Mouse (Mus musculus) neural tube, embryonic 11.5 days (tissue): ENCODE measurements around the gene Stag2. TPM values are rescaled to one million over a fixed set of nuclear protein-coding genes. Genes with fewer than 3 reads are reported as not detected.

ENCODE experiments used
- ATAC-seq: fragments of 200-750 bp; cut with Nextera tagmentation; 2 replicates; pipeline ENCODE4 v1.8.0; 2017; ENCODE audit warnings: moderate number of reproducible peaks, mild to moderate bottlenecking, moderate TSS enrichment, moderate library complexity; ENCODE audit not compliant: insufficient read depth, low FRiP score, low TSS enrichment
- DNase-seq: peaks from one replicate; pipeline ENCODE4 v3.0.0-alpha.2; 2015; ENCODE audit warnings: low spot score
- H3K27ac ChIP-seq: fragments of 300-500 bp; sonication (generic); 2 replicates; pipeline ENCODE4 v1.5.1; 2014; ENCODE audit warnings: low read depth, mild to moderate bottlenecking, low read length
- H3K27me3 ChIP-seq: fragments of 300-500 bp; sonication (generic); 2 replicates; pipeline ENCODE4 v1.6.1; 2014; ENCODE audit warnings: mild to moderate bottlenecking, low read length, mixed read lengths; ENCODE audit not compliant: control insufficient read depth, insufficient read depth
- H3K36me3 ChIP-seq: fragments of 300-500 bp; sonication (generic); 2 replicates; pipeline ENCODE4 v1.6.1; 2014; ENCODE audit warnings: mild to moderate bottlenecking, low read length, moderate library complexity, mixed read lengths; ENCODE audit not compliant: control insufficient read depth, insufficient read depth
- H3K4me1 ChIP-seq: fragments of 300-500 bp; sonication (generic); 2 replicates; pipeline ENCODE4 v1.6.1; 2014; ENCODE audit warnings: low read length, mixed read lengths; ENCODE audit not compliant: control insufficient read depth, insufficient read depth
- H3K4me2 ChIP-seq: fragments of 300-500 bp; sonication (generic); 2 replicates; pipeline ENCODE4 v1.6.1; 2014; ENCODE audit warnings: low read depth, mild to moderate bottlenecking, moderate library complexity
- H3K4me3 ChIP-seq: fragments of 300-500 bp; sonication (generic); 2 replicates; pipeline ENCODE4 v1.5.1; 2014; ENCODE audit warnings: low read depth, low read length
- H3K9ac ChIP-seq: fragments of 300-500 bp; sonication (generic); 2 replicates; pipeline ENCODE4 v1.6.1; 2014; ENCODE audit warnings: mild to moderate bottlenecking, low read length
- H3K9me3 ChIP-seq: fragments of 300-500 bp; sonication (generic); 2 replicates; pipeline ENCODE4 v1.6.1; 2016; ENCODE audit warnings: low read length; ENCODE audit not compliant: control insufficient read depth
- WGBS: fragments of 180-500 bp; shearing (Covaris S2); extraction: QIAGEN DNeasy Blood & Tissue Kit; methylation state at CpG from one replicate; pipeline ENCODE4 v1.1.7; 2014; 5-methylcytosine and 5-hydroxymethylcytosine counted together
- polyA plus RNA-seq: library from polyadenylated mRNA; unstranded; fragments of >200 nt; fragmentation: Nextera tagmentation; extraction: Ambion mirVana; gene quantifications from 2 replicates; pipeline ENCODE4 v1.2.1, GENCODE M21; 2014

Stag2 gene
- 49.4 and 51.5 TPM in 2 replicates for polyA plus RNA-seq

DNA sequence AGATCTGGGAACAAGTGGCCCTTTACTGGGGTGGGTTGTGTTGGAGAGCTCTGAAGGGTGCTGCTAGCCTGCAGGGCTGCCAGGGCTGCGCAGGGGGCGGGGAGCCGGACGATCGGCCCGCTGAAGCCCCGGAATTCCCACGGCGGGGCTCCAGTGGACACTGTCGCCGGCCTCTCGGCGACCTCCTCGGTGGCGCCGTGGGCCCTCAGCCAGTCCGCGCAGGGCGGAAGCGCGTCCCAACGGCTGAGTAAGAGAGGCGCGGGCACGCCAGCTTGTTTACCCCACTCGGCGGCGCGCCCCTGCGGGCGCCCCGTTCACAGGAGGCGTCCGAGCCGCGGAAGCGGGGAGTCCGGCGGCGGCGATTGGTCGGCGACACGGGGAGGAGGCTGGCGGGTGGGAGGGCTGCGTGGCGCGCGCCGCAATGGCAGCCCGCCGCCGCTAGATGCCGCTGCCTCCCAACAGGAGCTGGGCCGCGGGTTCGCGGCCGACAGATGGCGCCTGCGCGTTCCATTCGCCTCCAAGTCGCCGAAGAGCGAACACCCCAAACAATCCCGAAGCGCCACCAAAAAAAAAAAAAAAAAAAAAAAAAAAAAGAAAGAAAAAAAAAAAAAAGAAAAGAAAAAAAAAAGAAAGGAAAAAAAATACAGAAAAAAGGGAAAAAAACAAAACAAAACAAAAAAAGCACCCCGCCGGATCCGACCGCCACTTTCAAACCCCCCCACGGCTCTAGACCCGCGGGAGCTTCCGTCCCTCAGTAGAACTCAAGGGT, at the start of gene Stag2:
Stag2 (plus strand) TSS at position 530 of the 769 bp plus-strand sequence.
- Histone ChIP-seq H3K27ac (peak within 1 kb of the TSS; percentile 98), H3K4me2 (peak within 1 kb of the TSS; percentile 54), H3K9me3 (no peaks in the 10 kb centered on the region), H3K9ac (peak within 1 kb of the TSS; percentile 86), H3K4me1 (no peaks in the 10 kb centered on the region), H3K36me3 (no peaks in the 10 kb centered on the region), H3K4me3 (peak within 1 kb of the TSS; percentile 57), H3K27me3 (no peaks in the 10 kb centered on the region)
- ATAC-seq (peak; percentile 70), DNase-seq (peak; percentile 89)
- WGBS, result 8% methylated on average over 56 of the region's 76 CpGs

DNA sequence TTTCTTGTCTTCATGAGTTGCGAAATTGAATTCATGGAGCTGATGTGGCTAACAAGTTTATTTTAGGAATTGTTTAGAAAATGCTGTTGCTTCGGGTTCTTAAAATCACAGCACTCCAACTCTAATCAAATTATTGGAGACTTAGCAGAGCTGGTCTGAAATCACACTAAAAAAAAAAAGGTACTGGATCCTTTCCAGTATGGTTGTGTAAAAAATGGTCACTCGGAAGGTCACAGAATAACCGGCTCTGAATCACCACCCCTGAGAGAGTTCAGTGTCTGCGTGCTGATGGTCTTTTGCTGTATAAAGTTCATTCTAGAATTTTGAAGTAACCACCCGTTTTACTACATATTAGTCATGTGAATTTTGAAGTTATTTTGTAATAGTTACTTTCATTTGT, 42.0 kb upstream of the Stag2 start:
- WGBS, result 88% methylated on average over 6 of the region's 6 CpGs
- DNase-seq (no peak), ATAC-seq (no peak)
- Histone ChIP-seq H3K9me3 (no peaks in the 10 kb centered on the region), H3K4me3 (no peak overlapping the region), H3K4me2 (no peak overlapping the region), H3K27ac (no peak overlapping the region), H3K4me1 (no peaks in the 10 kb centered on the region), H3K9ac (no peak overlapping the region), H3K27me3 (no peaks in the 10 kb centered on the region), H3K36me3 (no peaks in the 10 kb centered on the region)

DNA sequence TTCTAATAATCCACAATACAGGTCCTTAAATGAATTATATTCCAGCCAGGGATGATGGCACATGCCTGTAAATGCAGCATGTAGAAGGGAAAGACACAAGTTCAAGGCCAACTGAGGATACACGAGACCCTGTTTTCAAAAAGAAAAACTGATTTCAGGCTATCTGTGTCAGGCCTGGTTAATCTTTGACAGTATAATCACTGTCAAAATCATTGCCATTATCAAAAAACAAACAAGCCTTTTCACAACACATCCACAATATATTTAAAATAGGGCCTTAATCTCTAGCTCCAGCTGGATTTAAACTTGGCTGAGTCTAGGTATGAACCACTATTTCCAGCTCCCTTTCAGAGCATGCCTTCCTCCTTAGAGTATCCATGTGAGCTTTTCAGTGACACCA, 38.5 kb upstream of the Stag2 start:
- Histone ChIP-seq H3K4me2 (no peak overlapping the region), H3K9me3 (no peaks in the 10 kb centered on the region), H3K27me3 (no peaks in the 10 kb centered on the region), H3K4me3 (no peak overlapping the region), H3K4me1 (no peaks in the 10 kb centered on the region), H3K27ac (no peak overlapping the region), H3K36me3 (no peaks in the 10 kb centered on the region), H3K9ac (no peak overlapping the region)
- 89% methylated on average over 1 of the region's 1 CpGs for WGBS
- ATAC-seq (no peak), DNase-seq (no peak)

DNA sequence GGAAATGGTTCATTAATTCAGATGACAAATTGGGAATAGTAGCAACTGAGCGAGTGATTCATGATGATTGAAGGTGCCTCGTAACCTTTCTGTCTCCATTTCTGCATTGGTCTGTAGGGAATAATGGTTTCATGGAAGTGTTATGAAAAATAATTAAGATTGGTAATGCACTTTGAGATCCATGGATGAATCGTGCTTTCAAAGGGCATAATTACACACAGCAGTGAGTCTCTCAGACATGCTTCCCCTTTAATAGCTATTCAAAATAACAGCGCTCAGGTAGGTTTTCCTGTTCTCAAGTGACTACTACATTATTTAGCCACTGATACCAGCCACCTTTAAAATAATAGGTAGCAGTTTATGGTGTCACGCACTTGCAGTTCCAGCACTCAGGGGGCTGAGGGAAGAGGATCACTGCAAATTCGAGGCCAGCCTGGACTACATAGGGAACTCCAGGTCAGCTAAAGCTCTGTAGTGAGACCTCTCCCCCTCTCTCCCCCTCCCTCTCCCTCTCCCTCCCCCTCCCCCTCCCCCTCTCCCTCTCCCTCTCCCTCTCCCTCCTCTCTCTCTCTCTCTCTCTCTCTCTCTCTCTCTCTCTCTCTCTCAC, 29.6 kb upstream of the Stag2 start:
- no peaks in the 10 kb centered on the region for H3K4me1 ChIP-seq
- no peak overlapping the region for H3K27ac ChIP-seq
- H3K9ac ChIP-seq, result no peak overlapping the region
- H3K9me3 ChIP-seq, result no peaks in the 10 kb centered on the region
- H3K36me3 ChIP-seq, result no peaks in the 10 kb centered on the region
- WGBS, result 78% methylated on average over 6 of the region's 6 CpGs
- no peaks in the 10 kb centered on the region for H3K27me3 ChIP-seq
- no peak for ATAC-seq
- H3K4me3 ChIP-seq, result no peak overlapping the region
- no peak for DNase-seq
- H3K4me2 ChIP-seq, result no peak overlapping the region

DNA sequence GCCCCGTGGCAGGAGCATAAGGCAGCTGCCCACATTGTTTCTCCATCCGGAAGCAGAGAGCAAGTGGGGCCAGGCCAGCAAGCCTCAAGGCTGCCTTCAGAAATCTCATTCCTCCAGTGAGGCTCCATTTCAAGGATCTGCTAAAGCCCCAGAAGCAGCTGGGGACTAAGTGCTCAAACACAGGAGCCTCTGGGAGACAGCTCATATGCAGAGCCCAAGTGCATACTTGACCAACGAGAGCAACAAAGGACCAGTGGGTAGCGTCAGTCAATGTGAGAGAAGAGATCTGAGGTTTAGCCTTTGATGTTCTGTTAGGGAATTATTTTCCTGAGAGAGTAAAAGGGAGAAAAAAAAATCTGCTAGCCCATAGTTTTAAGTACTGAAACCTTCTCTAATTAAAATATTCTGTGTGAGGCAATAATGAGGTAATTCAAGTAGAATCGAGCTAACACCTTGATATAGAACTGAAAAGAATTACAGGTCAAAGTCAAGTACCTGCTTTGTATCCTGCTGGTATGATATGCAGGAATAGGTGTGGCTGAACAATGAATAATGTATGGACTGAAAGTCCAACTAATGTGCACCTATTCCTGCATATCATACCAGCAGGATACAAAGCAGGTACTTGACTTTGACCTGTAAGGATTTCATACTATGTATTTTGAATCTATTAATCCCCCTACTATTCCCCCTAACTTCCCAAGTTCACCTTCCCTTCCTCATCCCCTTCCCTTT, 24.0 kb upstream of the Stag2 start:
- Histone ChIP-seq H3K36me3 (no peaks in the 10 kb centered on the region), H3K4me1 (no peaks in the 10 kb centered on the region), H3K27ac (no peak overlapping the region), H3K4me2 (no peak overlapping the region), H3K9me3 (no peaks in the 10 kb centered on the region), H3K27me3 (no peaks in the 10 kb centered on the region), H3K9ac (no peak overlapping the region), H3K4me3 (no peak overlapping the region)
- WGBS, result 88% methylated on average over 5 of the region's 5 CpGs
- DNase-seq (no peak), ATAC-seq (no peak)

DNA sequence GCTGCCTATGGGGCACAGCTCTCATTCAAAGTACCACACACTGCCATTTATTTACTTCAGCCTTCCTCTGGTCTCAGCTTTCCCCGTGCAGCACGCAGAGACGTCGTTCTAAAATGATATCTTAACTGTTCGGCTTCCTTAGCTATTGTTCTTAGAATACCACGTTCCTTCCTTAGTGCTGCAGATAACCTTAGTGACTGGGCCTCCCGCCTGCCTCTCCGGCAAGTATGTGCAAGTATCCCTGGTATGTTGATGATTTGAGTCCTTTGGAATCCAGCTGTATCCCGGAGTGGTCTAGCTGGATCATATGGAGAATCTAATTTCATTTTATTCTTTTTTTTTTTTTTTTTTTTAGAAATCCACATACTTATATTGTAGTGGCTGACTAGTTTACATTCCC, 9.2 kb upstream of the Stag2 start:
- Histone ChIP-seq H3K27ac (no peak overlapping the region), H3K36me3 (no peaks in the 10 kb centered on the region), H3K27me3 (no peaks in the 10 kb centered on the region), H3K9ac (no peak overlapping the region), H3K9me3 (no peaks in the 10 kb centered on the region), H3K4me1 (no peaks in the 10 kb centered on the region), H3K4me3 (no peak overlapping the region), H3K4me2 (no peak overlapping the region)
- DNase-seq, result no peak
- ATAC-seq, result no peak
- 71% methylated on average over 9 of the region's 9 CpGs for WGBS

DNA sequence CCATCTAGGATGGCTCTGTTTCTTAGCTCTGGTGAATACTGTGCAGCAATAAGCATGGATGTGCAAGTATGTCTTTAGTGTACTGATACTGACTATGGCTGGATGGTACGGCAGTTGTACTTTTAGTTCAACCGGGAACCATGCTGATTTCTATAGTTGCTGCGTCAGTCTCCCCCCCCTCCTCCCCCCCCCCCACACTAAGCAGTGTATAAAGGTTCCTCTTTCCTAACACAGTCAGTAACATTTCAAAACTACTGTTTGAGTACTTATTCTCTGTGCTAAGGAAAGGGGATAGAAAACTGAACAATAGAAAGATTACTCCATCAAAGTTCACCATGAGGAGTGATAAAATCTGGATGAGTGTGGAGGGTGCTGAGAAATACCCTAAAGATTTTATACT, 6.5 kb upstream of the Stag2 start:
- ATAC-seq (no peak), DNase-seq (no peak)
- Histone ChIP-seq H3K9me3 (no peaks in the 10 kb centered on the region), H3K36me3 (no peaks in the 10 kb centered on the region), H3K4me1 (no peaks in the 10 kb centered on the region), H3K4me3 (no peak overlapping the region), H3K27me3 (no peaks in the 10 kb centered on the region), H3K27ac (no peak overlapping the region), H3K9ac (no peak overlapping the region), H3K4me2 (no peak overlapping the region)
- WGBS, result 79% methylated on average over 3 of the region's 3 CpGs

DNA sequence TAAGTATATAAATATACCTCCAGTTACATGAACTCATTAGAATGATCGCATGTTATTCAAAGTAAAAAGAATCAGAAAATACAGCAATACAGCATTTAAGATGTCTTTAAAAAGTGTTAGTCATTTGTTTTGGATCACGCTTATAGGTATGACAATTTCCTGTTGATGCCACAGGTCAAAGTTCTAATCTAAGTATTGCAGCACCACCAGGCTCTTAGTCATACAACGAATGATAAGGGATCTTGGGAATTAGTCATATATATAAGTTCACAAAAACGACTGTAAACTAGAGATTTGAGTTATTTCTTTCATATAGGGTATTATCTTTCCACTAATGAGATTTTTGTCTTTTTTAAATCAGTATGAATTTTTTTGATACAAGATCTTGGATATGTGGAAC, 5.1 kb upstream of the Stag2 start:
- Histone ChIP-seq H3K9ac (no peak overlapping the region), H3K9me3 (no peaks in the 10 kb centered on the region), H3K4me3 (no peak overlapping the region), H3K36me3 (no peaks in the 10 kb centered on the region), H3K4me2 (no peak overlapping the region), H3K27ac (no peak overlapping the region), H3K27me3 (no peaks in the 10 kb centered on the region), H3K4me1 (no peaks in the 10 kb centered on the region)
- WGBS, result 83% methylated on average over 4 of the region's 4 CpGs
- no peak for ATAC-seq
- no peak for DNase-seq
